Mouse (Mus musculus) left cerebral cortex, postnatal 14 days (tissue): ENCODE results near the gene Zfp697. TPM values are rescaled to one million over a fixed set of nuclear protein-coding genes. Genes with fewer than 3 reads are reported as not detected.
"Not testable (repeated sequence)": the region's sequence is repeated elsewhere in the genome, so short reads cannot be mapped to it uniquely, and the experiment has no call there.

Experiments used
- DNase-seq, 2 experiments: peaks; one replicate each; pipeline ENCODE4 v3.0.0; 2021 to 2022; ENCODE audit warnings: low spot score in 2 of 2, mixed read lengths in 1 of 2
- intact Hi-C: fragments of 180-260 bp; cut with DNase I; formaldehyde crosslinking; loops from one replicate; pipeline ENCODE4 v1.15.1; 2025
- total RNA-seq, 2 experiments: library from RNA; stranded (reverse); gene quantifications; 2 replicates each; pipeline ENCODE4 v1.2.3; 2021

The Zfp697 gene
- total RNA-seq, 2 experiments from 2014 or later: 37.7 to 40.4 TPM

DNA sequence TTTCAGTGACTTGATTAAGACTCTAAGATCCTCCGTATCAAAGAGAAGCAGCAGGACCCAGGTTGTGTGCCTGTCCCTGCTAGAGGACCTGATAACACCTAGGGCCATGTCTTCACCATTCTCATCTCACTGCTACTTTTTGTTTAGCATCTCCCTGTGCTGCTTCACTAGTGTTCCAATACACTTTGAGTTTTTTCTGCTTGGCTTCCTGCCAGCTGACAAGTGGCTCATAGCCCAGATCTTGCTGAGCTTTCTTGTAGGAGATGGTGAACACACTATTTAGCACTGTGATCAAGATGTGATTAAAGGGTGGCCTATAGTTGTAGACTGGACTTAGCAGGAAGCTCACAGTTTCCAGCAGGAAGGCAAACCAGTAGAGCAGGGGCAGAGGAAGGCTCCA lies 198.8 kb downstream of the Zfp697 start:
- intact Hi-C loops: not testable (repeated sequence)

DNA sequence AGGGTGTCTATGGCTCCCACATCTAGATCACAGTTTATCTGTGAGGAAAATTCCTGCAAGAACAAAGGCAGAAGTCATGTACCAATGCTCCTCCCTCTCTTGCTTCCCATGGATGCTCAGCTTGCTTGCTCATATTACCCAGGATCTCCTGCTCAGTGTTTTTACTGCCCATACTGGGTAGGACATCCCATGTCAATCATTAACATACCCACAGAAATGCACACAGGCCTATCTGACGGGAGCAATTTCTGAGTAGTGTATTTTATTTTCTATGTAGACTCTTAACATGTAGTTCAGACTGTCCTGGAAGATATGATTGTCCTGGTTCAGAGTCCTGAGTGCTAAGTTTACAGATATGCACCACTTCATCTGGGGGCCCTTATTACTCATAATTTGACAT lies 199.9 kb downstream of the Zfp697 start:
- intact Hi-C loops, DNase-seq: not testable (repeated sequence)

More for the DNA sequence above, 198.8 kb downstream of the Zfp697 start:
- DNase-seq: peak; percentile 86 to 88

GRCm38 (mm10) chr3:98582622-98583021 lies 200.4 kb downstream of the Zfp697 start:
- intact Hi-C loops, DNase-seq: not testable (repeated sequence)

- DNase-seq: no peak
- intact Hi-C loops: no loop called here
Measured at GRCm38 (mm10) chr3:98587721-98588120, 205.5 kb downstream of the Zfp697 start.

DNA sequence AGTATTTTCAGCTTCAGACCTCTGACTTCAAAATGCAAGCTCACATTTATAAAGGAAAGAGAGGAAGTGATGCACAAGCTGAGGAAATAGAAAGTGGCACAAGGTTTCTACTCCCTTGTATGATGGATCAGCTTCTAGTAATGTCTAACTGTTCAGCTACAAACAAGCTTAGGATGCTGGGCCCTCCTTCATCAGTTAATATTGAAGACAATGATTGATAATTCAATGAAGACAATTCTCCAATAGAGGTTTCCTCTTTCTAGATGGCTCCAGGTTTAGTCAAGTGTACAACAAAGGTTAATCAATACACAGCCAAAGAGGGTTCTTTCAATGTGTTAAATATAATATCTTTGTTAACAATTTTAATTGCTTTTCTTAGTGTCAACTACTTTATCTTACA lies 206.4 kb downstream of the Zfp697 start, which contains the start of gene Gm10681:
Gm10681 (minus strand) TSS at position 101 of the 400 bp plus-strand sequence.
- no peak for DNase-seq
- intact Hi-C loops: no loop called here

GRCm38 (mm10) chr3:98613540-98613939 lies 231.3 kb downstream of the Zfp697 start:
- DNase-seq, intact Hi-C loops: not testable (repeated sequence)

DNA sequence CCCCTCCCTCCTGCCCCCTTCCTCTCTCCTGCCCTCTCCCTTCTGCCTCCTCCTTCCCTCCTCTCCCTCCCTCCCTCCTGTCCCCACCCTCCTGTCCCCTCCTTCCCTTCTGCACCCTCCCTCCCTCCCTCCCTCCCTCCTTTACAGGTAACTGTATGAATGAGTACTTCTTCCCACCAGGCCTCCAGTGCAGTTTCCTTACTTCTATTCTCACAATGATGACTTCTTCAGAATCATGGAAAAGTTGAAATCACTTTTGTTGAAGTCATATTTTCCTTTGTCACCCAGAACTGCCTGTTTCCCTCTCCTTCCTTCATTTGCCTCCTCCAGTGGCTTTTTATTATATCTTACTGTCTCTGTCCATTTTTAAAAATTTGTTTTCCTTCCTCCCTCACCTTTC lies 231.7 kb downstream of the Zfp697 start:
- intact Hi-C loops: no loop called here

DNA sequence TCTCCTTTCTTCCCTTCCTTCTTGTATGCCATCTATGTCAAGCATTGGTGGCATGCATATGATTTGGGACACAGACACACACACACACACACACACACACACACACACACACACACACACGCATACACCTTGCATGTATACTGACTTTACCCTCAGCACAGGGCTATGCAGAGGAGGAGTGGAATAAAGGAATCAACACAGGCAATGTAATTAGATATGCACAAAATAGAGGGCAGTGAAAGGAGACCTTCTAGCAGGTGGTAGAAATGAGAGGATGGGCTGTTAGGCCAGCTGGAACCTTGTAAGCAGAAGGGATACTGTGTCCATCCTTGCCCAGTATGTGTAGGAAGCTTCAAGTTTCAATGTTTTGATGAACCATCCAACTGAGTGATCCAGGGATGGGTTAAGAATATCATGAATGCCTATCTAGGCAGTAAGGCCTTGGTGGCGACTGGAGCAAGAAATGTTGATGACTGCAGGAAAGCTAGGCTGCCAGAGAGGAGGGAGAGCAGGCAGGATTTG lies 232.2 kb downstream of the Zfp697 start:
- intact Hi-C loops, DNase-seq: not testable (repeated sequence)

More for the DNA sequence above, 231.7 kb downstream of the Zfp697 start:
- no peak for DNase-seq

DNA sequence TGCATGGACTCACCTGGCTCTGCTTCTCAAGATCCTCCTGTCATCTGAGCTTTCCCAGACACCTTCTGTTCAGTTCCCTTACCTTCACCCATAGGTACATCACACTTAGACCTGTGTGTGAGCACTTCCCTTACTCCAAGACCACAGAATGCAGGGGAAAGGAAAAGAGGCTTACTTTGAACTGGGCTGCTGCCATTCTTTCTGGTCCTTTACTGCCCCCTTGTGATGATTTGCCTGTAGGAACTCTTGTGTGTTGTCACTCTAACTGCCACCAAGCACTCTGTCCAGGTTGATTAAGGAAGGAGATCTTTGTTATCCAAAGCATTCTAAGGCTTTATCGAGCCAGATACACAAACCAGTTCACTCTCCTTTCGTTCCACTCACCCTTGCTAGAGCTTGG lies 234.0 kb downstream of the Zfp697 start:
- DNase-seq, intact Hi-C loops: not testable (repeated sequence)

- intact Hi-C loops: not testable (repeated sequence)
Measured at GRCm38 (mm10) chr3:98616786-98617185, 234.5 kb downstream of the Zfp697 start.

DNA sequence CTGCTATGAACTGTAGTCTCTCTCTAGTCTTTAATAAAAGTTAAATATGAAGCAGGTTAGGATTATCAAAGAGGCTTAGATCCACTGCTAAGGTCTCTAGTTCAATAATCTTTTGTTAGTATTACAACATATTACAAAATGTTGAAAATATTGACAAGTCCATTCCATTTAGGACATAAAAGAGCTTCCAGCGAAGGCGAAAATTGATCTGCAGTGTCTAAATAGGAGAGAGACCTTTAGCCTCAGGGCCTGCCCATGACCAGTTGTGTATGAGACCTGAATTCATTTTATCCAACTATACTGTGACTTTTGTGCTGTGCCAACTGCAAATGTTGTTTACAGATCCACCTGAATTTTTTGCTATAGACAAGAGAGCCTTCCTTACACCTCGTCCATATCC lies 247.4 kb downstream of the Zfp697 start:
- intact Hi-C loops: no loop called here
- DNase-seq: no peak

More at GRCm38 (mm10) chr3:98616786-98617185, 234.5 kb downstream of the Zfp697 start:
- DNase-seq: not testable (repeated sequence)

- intact Hi-C loops: no loop called here
- DNase-seq: no peak
Measured at GRCm38 (mm10) chr3:98630152-98630551, 247.9 kb downstream of the Zfp697 start, which contains the start of gene Hsd3b5. Gene Hsd3b5 (minus strand): TSS chr3:98630252.

- intact Hi-C loops: no loop called here
- DNase-seq: no peak
Measured at GRCm38 (mm10) chr3:98635145-98635544, 252.9 kb downstream of the Zfp697 start.

DNA sequence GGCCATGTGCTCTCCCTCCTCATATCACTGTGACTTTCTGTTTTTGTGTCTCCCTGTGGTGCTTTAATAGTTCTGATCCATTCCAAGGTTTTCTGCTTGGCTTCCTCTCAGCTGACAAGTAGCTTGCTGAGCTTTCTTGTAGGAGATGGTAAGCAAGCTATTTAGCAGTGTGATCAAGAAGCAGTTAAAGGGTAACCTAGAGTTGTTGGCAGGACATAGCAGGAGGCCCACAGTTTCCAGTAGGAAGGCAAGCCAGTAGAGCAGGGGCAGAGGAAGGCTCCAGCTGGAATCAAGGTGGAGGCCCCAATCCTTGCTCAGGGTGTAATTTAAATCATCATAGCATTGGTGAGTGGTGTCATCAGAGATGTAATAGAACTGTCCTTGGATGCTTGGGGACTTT lies 298.5 kb downstream of the Zfp697 start:
- intact Hi-C loops: no loop called here
- no peak for DNase-seq

- intact Hi-C loops: no loop called here
- no peak for DNase-seq
Measured at GRCm38 (mm10) chr3:98682401-98682800, 300.1 kb downstream of the Zfp697 start.

DNA sequence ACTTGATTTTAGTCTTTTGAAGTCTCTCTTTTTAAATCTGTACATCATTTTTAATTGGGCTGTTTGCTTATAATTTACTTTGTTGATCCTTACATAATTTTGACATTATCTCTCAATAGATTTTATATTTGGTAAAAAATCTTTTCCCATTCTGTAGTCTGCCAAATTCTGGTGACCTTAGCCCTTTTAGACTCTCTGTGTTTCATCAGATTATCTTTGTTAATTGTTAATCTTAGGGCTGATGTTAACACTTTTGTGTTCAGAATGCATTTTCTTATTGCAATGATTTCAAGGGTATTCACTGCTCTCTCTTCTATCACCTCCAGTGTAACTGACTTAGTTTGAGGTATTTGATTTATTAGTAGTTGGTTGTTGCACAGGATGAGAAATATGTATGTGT lies 338.5 kb downstream of the Zfp697 start:
- no peak for DNase-seq
- intact Hi-C loops: no loop called here

DNA sequence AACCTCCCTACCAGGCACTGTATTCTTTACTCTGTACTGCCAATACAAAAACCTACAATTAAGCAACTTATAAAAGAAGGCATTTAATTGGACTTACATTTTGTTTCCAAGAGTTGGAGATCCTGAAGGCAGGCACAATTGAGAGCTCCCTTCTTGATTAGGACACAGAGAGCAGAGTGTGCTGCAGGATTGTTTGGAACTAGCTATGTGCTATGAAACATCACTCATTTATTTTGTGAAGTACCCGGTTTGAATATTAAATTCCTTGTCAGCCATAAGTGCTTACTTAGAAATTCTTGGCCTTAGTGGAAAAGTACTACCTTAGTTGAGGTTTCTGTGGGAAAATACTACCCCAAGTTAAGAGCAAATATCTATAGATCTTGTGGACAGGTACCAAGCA lies 342.1 kb downstream of the Zfp697 start, which contains the start of gene Hsd3b2:
Hsd3b2 (minus strand) TSS at position 168 of the 400 bp plus-strand sequence.
- intact Hi-C loops: no loop called here

GRCm38 (mm10) chr3:98726281-98726680 lies 344.0 kb downstream of the Zfp697 start:
- no peak for DNase-seq
- intact Hi-C loops: no loop called here

More for the DNA sequence above, 342.1 kb downstream of the Zfp697 start, which contains the start of gene Hsd3b2:
- DNase-seq: no peak

GRCm38 (mm10) chr3:98733724-98734123 lies 351.5 kb downstream of the Zfp697 start:
- no peak for DNase-seq
- intact Hi-C loops: no loop called here

- no peak for DNase-seq
- intact Hi-C loops: no loop called here
Measured at GRCm38 (mm10) chr3:98734340-98734739, 352.1 kb downstream of the Zfp697 start.

DNA sequence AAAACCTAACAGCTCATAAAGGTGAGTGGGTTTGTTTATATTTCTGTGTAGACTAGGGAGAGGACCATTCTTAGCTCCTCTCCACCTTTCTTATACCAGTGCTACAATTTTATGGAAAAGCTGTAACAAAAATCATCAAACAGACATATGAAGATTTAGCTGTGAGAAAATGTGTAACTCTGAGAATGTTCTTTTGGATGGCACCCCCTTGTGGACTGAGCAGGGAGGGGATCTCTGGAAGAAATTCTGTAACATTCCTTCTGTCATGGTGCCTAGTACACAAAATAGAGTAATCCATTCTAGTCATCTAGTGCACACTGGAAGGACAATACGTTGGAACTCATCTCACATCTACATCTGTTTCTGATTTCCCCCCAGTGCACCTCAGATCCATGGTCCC lies 358.8 kb downstream of the Zfp697 start:
- intact Hi-C loops, DNase-seq: not testable (repeated sequence)
